Mouse (Mus musculus) embryonic fibroblast, embryonic 13.5 days (primary cell): ENCODE measurements at regions not wholly inside any gene's neighbourhood (a gene's known extent, or its start where the extent isn't known, plus 50 kb on each side); places are given as distances from the start of the nearest gene placed in this dataset.

Experiments
- CTCF ChIP-seq: IDR thresholded peaks from 2 replicates; pipeline ENCODE4 v1.5.1; 2011; ENCODE audit warnings: mild to moderate bottlenecking, control low read depth, low read length, moderate library complexity, borderline replicate concordance; ENCODE audit not compliant: insufficient read depth
- POLR2A ChIP-seq: IDR thresholded peaks from 2 replicates; pipeline ENCODE4 v1.6.1; 2011; ENCODE audit warnings: low read depth, mild to moderate bottlenecking, control low read depth, low read length, moderate library complexity

- TF ChIP-seq CTCF: no peak
- no peak for TF ChIP-seq POLR2A
Measured at GRCm38 (mm10) chr10:112803557-112803956, 125.2 kb downstream of the Atxn7l3b start.
